Mouse (Mus musculus) lung, postnatal 0 days (tissue): ENCODE results near the gene Acsm2.

Experiments
- CTCF ChIP-seq: IDR thresholded peaks from 2 replicates; pipeline ENCODE4 v1.5.1; 2016; ENCODE audit warnings: antibody characterized with exemption, mild to moderate bottlenecking
- EP300 ChIP-seq: IDR thresholded peaks from 2 replicates; pipeline ENCODE4 v1.6.1; 2016; ENCODE audit warnings: antibody characterized with exemption, mild to moderate bottlenecking, control low read depth

DNA sequence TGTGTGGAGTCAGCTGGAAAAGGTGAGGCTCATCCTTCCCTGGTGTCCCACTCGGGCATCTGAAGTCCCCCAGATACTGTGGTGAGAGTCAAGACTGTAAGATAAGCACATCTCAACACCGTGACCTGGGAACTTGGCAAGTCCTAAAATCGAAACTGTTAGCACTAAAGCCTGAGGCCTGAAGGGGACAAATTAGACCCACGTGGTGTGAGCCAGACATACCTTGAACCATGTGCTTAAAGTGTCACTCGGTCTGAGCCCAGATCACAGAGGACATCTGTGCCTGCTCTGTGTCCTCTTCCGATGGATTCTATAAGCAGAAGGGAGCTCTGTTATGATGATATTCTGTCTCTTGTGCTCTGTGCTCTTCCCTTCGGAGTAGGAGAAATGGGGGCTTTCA lies 25.5 kb upstream of the Acsm2 start:
- TF ChIP-seq EP300 = no peak
- TF ChIP-seq CTCF = no peak
